Mouse (Mus musculus) CD4-positive helper T cell, adult 2 months (primary cell): ENCODE measurements around the gene Serpinf1.
"Not testable (repeated sequence)": the region's sequence is repeated elsewhere in the genome, so short reads cannot be mapped to it uniquely, and the experiment has no call there.

Source experiments
- DNase-seq: peaks from one replicate; pipeline ENCODE4 v3.0.0-alpha.2; 2012; ENCODE audit warnings: low read depth, missing footprints, low spot score

The Serpinf1 gene

DNA sequence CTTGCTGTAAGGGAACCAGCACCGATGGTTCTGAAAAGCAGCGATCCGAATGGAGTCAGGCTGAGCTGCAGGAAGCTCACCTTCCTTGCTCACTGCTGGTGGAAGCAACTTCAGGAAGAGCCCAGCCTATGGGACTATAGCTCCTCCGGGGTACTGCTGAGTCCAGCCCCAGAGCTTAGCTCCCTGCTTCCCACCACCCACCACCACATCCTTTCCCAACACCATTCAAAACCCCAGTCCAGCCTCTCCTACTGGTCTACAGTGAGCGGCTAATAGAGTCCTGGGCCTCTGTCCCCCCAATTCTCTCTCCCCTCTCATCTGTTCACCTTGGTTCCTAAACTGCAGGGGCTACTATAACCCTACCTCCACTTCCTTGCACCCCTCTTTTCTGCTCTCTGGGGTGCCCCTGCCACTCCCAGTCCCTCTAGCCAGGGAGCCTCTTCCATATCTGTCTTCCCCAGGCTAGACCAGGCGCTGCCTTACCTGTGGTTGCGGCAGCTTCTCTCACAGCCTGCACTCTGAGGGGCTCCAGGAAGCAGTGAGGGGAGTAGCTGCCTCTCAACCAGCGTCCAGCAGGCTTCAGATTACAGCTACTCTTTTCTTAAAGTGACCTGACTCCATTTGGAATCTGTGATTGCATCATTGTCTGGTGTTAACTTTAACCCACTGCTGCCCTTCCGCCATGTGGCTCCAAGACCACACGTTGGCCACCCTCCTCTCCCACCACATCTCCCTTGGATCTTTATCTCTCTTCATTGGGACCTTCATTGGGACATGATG is at the start of gene Serpinf1:
TSS of gene Serpinf1 (minus strand) at position 689 of the 780 bp plus-strand sequence.
- no peak for DNase-seq

DNA sequence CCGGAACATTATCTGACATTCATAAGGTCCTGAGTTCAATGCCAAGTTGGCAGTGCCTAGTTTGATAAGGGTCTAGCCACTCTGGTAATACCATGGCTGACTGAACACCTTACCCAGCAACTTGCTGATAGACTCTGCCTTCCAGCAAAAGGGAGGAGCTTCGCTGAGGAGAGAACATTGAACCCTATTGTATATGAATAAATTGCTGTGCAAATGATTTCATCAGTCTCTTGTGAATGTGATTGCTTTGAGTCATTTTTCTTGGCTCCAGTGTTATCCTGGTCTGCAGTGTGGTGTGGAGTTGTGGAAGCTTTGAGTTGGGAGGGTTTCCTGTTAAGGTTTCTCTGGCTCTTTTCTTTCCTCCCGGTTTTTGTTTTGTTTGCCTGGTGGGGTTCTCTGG is 48.2 kb upstream of the Serpinf1 start:
- DNase-seq, result no peak

DNA sequence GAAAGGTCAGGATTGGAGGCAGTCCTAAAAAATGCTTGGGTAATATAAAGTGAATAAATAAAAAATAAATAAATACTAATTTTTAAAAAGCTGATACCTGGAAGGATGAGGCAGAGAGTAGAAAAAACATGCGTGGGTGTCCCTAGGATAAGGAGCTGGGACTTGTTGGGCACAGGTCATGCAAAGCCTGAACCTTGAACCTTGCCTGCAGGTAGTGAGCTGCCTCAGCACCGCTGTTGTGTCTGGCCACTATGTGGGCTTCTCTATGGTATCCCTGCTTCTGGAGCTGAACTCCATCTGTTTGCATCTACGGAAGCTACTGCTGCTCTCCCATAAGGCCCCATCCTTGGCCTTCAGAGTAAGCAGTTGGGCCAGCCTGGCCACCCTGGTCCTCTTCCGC is 46.8 kb upstream of the Serpinf1 start:
- DNase-seq, result no peak

DNA sequence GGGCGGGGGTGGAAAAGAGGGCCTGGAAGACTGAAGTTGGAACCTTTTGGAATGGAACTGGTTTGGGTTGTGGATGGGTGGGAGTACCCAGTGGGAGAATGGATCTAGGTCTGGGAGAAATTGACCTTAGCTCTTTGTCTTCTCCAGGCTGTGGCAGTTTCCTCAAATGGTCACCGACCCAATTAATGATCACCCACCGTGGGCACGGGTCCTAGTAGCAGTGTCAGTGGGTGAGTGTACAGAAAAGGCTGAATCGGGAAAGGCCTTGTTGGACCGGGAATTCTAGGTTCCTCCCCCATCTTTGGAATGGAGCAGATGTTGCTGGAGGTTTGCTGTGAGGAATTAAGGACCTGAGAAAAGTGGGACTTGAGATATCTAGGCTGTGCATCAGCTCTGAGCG is 45.9 kb upstream of the Serpinf1 start:
- no peak for DNase-seq

DNA sequence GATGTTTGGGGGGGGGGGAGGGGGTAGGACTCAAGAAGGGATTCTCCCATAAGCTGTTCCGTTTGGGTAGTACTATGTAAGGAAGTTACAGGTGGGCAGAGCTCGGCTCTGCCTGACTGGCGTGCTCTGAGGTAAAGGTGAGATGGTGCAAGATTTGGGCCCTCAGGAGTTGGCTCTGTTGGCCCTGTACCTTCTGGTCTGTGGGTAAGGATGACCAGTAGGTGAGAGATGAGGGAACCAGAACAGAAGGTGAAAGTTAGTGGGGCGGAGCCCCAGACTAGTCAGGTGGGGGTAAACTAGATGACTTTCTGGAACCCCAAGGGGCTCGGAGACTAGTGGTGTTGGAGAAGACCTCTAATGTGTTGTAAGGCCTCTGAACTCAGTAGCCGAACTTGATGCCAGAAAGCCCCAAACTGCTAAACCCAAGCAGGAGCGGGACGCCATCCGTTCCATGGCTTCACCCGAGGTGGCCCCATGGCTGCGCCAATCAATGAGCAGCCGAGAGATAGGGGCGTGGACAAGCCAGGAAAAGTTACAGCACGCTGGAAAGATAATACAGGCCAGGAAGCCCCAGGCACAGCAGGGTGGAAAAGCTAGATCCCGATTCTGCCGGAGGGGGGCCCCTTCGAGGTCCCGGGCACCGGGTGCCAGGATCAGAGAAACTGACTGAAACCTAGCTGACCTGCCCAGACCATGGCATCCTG is 45.2 kb upstream of the Serpinf1 start:
- peak; percentile 32 for DNase-seq

DNA sequence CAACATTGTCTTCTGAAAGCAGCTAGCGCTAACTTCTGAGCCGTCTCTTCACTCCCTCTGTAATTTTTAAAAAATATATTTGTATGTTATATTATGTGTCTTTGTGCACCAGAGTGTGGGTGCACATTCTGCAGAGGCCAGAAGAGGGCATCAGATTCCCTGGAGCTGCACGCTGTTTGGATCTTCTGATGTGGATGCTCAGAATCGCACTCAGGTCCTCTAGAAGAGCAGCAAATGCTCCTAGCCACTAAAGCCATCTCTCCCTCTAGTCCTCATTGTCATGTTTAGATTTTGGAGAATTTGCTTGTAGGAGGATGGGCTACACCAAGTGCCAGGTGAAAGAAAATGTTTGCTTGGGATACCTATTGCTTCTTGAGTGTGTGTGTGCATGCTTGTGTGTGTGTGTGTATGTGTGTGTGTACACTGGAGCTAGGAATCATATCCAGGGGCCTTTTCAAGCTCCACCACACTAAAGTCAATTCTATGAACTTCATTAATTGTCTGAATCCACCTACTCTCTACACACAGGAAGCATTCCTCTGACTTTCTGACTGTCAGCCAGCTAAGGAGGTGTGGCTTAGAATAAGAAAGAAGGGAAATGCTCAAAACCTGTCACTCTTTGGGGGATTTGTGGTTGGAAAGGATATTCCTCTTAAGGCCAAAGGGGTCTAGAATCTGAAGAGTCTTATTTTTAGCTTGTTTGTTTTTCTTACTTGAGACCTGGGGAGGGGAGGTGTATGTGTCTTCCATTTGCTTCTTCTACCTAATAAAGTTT is 44.4 kb upstream of the Serpinf1 start:
- DNase-seq, result peak; percentile 27

DNA sequence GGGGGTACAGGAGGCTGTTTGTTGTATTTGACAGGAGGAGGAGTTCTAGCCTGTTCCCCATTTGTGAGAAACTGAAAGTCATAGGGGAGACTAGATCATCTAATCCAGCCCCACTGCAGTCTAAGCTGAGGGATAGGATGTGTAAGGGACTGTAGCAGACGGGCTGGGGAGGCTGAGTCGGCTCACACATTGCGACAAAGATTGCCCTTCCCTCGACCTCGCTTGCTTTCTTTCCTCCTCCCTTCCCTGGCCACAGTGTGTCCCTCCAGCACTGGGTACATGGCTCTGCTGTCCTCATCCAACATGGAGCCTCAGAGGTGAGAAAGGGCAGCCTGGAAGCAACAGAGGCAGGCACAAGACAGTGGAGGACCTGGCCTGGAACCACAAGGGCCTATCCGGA is 42.5 kb upstream of the Serpinf1 start:
- no peak for DNase-seq

DNA sequence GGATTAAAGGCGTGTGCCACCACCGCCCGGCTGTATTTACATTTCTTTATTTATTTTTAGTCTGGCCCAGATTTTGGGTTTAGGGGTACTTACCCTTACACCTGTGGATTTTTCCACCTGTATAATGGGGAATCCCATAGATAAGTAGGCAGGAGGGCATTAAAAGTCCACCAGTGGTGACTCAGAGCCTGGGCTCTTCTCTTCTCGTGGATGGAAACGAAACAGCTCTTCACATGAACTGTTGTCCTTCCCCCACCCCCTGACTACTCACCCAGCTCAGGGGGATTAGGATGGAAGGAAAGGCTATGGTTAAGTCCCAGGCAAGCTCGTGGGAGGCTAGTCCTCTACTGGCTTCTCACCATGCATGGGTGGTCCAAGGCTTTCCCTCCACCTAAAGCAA is 41.9 kb upstream of the Serpinf1 start:
- DNase-seq, result no peak

DNA sequence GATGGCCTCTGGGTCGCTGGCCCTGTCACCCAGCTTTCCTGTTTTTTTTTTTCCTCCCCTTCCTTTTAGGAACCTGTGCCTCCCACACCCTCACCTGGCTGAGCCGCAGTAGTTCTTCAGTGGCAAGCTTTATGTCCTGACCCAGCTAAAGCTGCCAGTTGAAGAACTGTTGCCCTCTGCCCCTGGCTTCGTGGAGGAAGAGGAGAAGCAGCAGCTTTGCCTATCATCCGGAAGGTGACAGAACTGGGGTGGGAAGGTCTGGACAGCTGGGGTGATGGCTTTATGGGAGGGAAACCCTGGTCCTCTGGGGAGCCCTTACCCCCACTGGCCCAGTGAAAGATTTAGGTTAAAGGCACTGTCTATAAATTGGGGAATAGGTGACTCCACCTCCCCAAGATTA is 41.1 kb upstream of the Serpinf1 start:
- DNase-seq, result no peak

DNA sequence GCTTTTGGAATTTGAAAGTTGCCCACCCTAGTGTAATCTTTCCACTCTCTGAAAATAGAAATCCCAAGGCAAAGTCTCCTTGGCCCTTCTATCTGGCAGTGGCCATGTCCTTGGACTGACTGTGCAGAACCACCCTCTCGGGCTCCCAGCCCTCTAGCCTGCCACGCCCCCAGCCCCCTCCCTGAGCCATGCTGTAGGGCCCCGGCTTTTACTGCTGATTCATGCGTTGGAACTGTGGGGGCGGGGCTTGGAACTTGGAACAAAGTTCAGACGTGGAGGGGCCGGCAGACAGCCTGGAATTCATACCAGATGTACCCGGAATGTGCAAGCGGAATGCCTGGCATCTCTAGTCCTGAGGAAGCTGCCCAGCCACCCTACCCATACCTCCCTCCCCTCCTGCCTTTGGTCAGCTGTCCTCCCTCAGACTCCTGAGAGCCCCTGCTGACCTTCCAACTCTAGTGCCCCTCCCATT is 40.4 kb upstream of the Serpinf1 start:
- peak; percentile 47 for DNase-seq

DNA sequence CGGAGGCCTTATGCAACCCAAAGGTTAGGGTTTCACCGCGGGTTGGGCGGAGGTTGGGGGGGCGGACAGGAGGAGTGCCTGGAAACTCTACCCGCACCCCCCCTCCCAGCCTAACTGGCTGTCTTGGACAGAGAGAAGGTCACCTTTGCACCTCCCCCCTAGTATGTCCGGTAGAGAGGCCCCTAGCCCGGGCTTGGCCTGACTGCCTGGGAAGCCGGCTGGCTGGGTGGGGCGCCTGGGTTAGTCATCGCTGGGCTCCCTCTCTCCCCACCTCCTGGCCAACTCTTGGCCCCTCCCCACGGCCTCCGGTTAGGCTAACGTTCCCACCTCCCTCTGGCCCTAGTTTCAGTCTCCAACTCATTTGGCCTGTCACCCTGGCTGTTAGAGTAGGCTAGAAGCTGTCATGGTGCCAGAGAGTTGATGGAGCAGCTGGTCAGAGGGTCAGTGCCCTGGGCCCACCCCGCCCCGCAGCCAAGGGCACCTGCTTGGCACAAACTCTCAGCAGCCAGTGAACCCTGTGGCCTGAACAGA is 39.8 kb upstream of the Serpinf1 start:
- peak; percentile 71 for DNase-seq

DNA sequence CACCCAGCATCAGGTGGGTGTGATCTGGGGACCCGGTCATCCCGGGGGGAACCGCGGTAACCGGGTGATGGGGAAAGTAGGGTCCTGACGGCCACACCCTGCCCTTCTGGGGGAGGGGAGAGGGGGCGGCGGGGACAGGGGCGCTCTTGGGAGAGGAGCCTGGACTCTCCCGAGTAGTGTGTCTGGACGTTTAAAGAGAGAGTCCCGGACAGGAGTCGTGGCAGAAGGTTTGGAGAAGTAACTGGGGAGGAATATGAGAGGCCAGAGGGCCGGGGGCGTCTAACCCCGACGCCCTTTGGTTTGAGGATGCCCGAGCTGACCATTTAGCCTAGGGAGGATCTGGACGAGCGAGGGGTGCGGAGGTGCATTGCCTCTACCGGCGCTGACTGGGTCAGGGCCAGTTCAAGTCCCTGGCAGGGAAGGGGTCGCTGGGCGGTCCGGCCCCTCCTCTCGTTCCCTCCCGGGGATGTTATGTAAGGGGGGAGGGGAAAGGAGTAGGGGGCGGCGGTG is 39.3 kb upstream of the Serpinf1 start:
- DNase-seq, result no peak

DNA sequence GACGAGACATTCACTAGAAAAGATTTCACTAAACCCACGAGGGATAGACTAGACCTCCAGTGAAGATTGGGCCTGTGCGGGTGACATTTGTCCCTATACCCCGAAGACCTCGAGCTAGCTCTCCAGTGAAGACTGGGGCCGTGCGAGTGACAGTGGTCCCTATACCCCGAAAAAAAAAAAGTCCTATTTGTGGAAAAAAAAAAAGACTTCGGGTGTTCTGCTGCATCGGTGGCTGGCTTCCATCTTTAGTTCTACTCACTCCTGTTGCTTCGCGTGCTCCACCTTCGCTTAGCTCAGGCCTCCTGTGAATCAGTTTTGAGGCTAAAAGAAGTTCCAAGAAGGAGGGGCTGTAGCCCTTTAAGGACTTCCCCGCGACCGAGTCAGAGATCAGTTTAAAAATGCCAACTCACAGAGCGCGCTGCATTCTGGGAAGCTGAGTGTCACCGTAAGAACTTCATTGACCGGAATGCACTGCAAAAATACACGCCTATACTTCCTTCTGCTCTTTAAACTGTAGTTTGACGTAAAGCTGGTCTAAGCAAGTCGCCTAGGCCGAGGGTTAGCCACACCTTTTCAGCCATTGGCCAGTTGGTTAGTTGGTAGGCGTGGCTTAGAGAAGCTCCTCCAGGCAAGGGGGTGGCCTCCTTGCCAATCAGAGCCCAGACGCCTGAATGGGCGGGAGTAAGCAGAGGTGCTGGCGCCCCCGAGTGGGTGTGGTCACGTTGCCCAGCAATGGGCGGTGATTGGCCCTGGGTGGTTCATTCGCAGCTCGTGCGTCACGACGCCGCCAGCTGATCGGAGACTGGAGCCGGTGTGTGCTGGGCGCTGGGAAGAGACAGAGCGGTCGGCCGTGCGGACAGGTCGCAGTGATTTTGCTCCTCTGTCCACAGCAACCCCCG is 38.6 kb upstream of the Serpinf1 start, which contains the start of gene Tlcd2:
TSS of gene Tlcd2 (plus strand) at position 872 of the 899 bp plus-strand sequence.
- DNase-seq, result peak; percentile 100

DNA sequence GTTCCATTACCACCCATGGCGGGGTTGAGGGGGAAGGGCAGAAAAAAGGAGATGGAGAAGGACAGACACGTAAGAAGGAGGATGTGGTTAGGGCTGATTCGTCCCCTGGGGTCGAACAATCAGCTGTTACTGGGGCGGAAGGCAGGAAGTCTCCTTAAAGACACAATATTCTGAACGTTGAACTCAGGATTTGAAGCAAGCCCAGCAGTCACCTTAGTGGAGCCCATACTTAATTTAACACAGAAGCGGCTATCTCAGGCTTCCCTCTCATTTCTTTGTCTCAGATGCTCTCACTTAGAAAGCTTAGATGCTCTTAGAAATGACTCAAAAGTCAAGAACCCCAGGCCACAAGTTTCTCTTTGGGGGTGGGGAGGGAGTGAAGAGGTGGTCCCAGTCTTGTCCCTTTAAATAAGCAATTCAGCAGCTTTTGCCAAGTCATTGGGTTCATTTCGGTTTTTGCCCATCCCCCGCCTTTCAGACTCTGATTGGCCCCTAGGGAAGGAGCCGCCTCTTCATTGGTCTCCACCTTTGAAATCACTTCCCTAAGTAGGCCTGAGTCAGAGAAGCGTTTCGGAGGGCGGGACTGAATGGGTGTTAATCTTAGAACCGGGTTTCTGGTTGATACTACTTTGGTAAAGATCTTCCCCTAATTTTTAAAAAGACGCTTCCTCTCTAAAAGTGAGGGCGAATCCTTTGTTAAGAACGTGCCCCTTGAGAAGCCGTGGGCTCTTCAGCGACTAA is 37.8 kb upstream of the Serpinf1 start:
- peak; percentile 92 for DNase-seq

DNA sequence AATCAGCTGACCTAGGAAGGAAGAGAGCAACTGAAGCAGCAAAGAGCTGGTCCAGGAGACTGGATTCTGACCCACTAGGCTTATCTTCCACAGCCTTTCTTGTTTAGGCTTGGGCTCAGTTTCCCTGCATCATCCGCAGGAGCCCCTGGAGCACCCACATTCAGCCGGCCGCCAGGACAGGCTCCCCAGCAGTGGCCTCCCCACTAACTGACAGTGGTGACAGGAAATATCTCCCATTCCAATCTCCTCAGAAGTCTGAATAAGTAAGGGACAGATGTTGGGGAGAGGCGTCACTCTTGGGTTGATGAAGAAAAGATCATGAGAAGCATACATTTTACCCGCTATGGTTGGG is 37.2 kb upstream of the Serpinf1 start:
- DNase-seq, result no peak

DNA sequence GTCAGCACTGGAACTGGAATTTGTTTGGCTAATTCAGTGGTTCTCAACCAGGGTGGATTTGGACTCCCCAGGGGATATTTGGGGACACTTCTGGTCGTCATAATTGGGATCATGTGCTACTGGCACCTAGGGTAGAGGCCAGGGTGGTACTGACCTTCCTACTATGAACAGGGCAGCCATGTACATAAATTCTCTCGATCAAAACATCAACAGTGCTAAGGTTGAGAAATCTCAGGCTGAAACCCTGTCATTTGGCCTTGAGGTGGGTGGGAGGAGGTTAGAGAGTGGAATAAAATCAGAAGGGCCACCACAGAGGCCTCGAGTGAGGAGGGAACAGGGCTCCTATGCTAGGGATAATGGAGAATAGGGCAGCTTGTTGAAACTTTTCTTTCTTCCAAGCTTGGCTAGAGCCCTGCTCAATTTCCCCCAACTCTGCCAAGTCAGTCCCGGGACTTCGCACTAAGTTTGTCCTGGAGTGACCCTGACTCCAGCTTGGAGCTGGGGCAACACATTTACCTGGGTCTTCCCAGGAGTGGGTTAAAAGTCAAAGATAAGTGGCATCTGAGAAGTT is 36.7 kb upstream of the Serpinf1 start:
- no peak for DNase-seq

DNA sequence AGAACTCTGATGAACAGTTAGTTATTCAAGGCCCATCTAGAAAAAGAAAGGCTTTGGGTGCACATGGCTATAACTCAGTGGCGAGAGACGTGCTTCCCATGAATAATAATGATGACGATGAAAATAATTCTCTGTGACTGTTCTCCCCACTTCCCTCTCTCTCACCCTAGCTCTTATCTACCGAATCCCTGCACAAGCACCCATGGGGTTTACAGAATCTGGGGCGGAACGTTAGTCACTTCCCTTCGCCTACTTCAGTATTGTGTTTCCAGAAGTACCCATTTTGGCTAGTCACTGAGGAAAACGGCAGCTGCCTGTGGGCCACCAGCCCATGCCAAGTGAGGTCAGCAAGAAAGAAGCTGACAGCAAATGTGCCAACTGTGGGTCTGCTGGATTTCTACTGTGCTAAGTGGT is 36.1 kb upstream of the Serpinf1 start:
- DNase-seq, result peak; percentile 34

DNA sequence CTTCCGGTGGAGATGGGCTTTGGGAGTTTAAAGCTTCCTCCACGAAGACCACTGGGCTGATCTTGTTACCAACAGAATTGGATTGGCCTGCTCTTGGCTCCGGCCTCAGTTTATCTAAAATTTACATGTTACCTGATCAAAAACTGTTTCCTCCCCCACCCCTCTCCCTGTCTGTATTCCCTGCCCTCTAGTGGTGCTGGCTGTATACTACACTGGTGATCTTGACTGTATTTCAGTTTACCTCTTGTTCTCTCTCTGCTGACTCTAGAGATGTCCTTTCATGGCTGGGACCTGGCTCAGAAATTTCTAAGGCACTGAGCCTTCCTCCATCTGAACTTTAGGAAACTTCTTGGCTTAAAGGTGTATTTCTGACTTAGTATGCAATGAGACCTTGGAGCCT is 35.7 kb upstream of the Serpinf1 start:
- DNase-seq, result peak; percentile 67

DNA sequence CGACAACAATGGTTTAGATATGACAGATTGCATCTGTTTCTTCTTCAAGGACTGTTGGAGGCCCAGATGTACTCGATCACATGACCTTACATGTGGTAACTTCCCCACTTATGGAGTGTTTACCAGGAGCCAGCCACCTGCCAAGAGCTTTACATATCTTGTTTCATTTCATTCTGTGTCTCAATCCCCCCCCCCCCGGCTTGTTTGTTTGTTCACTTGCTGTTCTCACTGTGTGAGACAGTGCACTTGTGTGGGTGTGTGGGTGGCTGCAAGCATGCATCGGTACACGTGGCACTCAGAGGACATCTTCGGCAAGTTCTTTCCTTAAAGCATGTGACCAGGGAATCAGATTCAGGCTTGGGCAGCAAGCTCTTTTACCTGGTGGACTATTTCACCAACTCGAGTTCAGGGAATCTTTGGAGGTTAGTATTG is 34.0 kb upstream of the Serpinf1 start:
- DNase-seq, result peak; percentile 22

DNA sequence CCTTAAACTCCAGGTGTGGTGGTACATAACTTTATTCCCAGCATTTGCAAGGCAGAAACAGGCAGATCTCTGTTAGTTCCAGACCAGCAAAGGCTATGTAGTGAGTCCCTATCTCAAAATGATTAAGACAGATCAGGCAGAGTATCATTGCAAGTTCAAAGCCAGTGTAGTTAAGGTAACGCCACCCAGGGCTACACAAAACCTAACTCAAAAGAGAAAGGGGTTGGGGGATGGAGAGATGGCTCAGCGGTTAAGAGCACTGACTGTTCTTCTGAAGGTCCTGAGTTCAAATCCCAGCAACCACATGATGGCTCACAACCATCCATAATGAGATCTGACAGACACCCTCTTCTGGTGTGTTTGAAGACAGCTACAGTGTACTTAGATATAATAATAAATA is 33.5 kb upstream of the Serpinf1 start:
- DNase-seq, result not testable (repeated sequence)
